Mouse (Mus musculus) erythroblast, embryonic 14.5 days (primary cell): Measurements from ENCODE around the gene Akap8.

Experiments used
- GATA1 ChIP-seq: IDR thresholded peaks from 2 replicates; pipeline ENCODE4 v1.6.1; 2012; ENCODE audit warnings: low read length, inconsistent platforms, mixed read lengths
- TAL1 ChIP-seq: IDR thresholded peaks from 3 replicates; pipeline ENCODE4 v1.6.1; 2012; ENCODE audit warnings: low read length, inconsistent platforms, mixed read lengths

GRCm38 (mm10) chr17:32348406-32348805 lies 27.4 kb upstream of the Akap8 start:
- no peak for TF ChIP-seq TAL1
- TF ChIP-seq GATA1, result no peak
